Mouse (Mus musculus) liver, embryonic 16.5 days (tissue): ENCODE results near the gene Arsb. TPM values are rescaled to one million over a fixed set of nuclear protein-coding genes. Genes with fewer than 3 reads are reported as not detected.

Experiments used
- ATAC-seq: fragments of 200-750 bp; cut with Nextera tagmentation; 2 replicates; pipeline ENCODE4 v1.8.0; 2017; ENCODE audit warnings: low read depth, mild to moderate bottlenecking, moderate number of reproducible peaks, moderate library complexity
- H3K27ac ChIP-seq: fragments of 300-500 bp; sonication (generic); 2 replicates; pipeline ENCODE4 v1.5.1; 2014; ENCODE audit warnings: mild to moderate bottlenecking, low read length
- H3K27me3 ChIP-seq: fragments of 300-500 bp; sonication (generic); 2 replicates; pipeline ENCODE4 v1.6.1; 2014; ENCODE audit warnings: low read depth, low read length, mixed read lengths; ENCODE audit not compliant: control insufficient read depth, insufficient read depth
- H3K36me3 ChIP-seq: fragments of 300-500 bp; sonication (generic); 2 replicates; pipeline ENCODE4 v1.6.1; 2014; ENCODE audit warnings: mild to moderate bottlenecking; ENCODE audit not compliant: control insufficient read depth, insufficient read depth
- H3K4me1 ChIP-seq: fragments of 300-500 bp; sonication (generic); 2 replicates; pipeline ENCODE4 v1.6.1; 2014; ENCODE audit warnings: low read depth, low read length, mixed read lengths; ENCODE audit not compliant: control insufficient read depth
- H3K4me2 ChIP-seq: fragments of 300-500 bp; sonication (generic); 2 replicates; pipeline ENCODE4 v1.6.1; 2014; ENCODE audit warnings: low read depth, low read length, mixed read lengths
- H3K4me3 ChIP-seq: fragments of 300-500 bp; sonication (generic); 2 replicates; pipeline ENCODE4 v1.5.1; 2014; ENCODE audit warnings: low read depth, mild to moderate bottlenecking, low read length
- H3K9ac ChIP-seq: fragments of 300-500 bp; sonication (generic); 2 replicates; pipeline ENCODE4 v1.6.1; 2014; ENCODE audit warnings: low read depth, low read length
- H3K9me3 ChIP-seq: fragments of 300-500 bp; sonication (generic); replicated peaks from 2 replicates; pipeline ENCODE4 v1.6.1; 2016; ENCODE audit warnings: low read length; ENCODE audit not compliant: control insufficient read depth
- WGBS: fragments of 180-500 bp; shearing (Covaris S2); extraction: QIAGEN DNeasy Blood & Tissue Kit; methylation state at CpG from one replicate; pipeline ENCODE4 v1.1.7; 2014; ENCODE audit not compliant: insufficient replicate concordance; 5-methylcytosine and 5-hydroxymethylcytosine counted together
- polyA plus RNA-seq: library from polyadenylated mRNA; unstranded; fragments of >200 nt; fragmentation: Nextera tagmentation; extraction: Ambion mirVana; gene quantifications from 2 replicates; pipeline ENCODE4 v1.2.1, GENCODE M21; 2015

Gene Arsb
- polyA plus RNA-seq, 1 experiment from 2014 or later: 5.5 TPM

DNA sequence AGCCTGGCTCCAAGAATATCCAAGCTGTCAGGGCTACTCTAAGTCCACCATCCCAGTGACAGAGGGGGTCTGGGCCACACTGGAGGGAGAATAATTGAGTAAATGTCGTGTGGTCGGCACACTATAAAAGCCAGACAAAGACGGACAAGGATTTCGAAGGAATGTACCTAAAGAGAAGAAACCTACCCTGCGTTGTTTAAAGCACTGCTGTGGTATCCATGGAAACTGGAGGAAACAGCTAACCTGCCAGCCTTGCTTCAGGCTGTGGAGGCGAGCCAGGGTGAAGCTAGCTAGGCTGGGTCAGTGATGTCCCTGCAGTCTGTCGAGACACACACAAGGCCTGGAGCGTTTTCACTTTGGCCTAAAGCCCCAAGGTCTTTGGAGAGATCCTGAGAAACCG is 195.7 kb downstream of the Arsb start:
- Histone ChIP-seq H3K27ac (no peak overlapping the region), H3K4me3 (no peak overlapping the region), H3K36me3 (no peaks in the 10 kb centered on the region), H3K4me1 (no peaks in the 10 kb centered on the region), H3K27me3 (no peaks in the 10 kb centered on the region), H3K4me2 (no peak overlapping the region), H3K9me3 (no peaks in the 10 kb centered on the region), H3K9ac (no peak overlapping the region)
- 62% methylated on average over 9 of the region's 9 CpGs for WGBS
- ATAC-seq: no peak

DNA sequence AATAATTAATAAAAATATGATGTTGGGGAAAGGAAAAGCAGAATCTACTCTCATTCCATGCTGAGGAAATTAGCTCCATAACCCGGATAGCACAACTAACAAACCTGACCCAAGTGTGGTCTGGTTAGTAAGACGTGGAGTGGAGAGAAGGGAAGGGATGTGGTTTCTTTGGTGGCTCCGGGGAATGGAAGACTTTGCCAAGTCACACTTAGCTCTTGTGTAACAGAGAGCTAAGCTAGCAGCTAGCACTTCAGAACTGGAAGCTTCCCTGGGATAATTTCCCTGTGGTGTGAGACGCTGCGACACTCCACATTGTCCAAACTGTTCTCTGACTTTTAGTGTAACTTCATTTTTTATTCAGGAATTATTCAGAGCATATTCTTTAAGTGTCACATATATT is 198.7 kb downstream of the Arsb start:
- H3K4me2 ChIP-seq: no peak overlapping the region
- H3K9me3 ChIP-seq: no peaks in the 10 kb centered on the region
- H3K4me3 ChIP-seq: no peak overlapping the region
- H3K27me3 ChIP-seq: no peaks in the 10 kb centered on the region
- H3K4me1 ChIP-seq: no peaks in the 10 kb centered on the region
- 46% methylated on average over 5 of the region's 5 CpGs for WGBS
- H3K9ac ChIP-seq: no peak overlapping the region
- no peak overlapping the region for H3K27ac ChIP-seq
- no peaks in the 10 kb centered on the region for H3K36me3 ChIP-seq
- ATAC-seq: no peak

DNA sequence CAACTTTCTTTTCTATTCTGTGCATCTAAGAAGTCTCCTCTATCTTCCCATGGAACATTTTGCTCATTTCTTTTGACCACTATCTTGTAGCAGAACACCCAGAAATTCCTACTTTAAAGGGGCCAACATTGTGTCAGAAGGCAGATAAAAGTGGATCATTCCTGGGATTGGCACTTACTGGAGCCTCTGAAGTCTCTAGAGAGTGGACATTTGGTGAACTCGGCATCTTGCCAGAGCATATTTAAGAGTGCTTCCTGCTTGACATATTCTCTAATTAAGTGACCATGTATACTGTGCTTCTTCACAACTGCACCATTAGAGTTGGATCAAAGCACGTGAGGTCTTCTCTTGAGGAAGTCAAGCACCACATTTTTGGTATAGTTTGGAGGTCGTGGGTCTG is 201.0 kb downstream of the Arsb start:
- H3K9ac ChIP-seq: no peak overlapping the region
- no peaks in the 10 kb centered on the region for H3K4me1 ChIP-seq
- no peak overlapping the region for H3K4me2 ChIP-seq
- no peak overlapping the region for H3K4me3 ChIP-seq
- no peaks in the 10 kb centered on the region for H3K36me3 ChIP-seq
- H3K9me3 ChIP-seq: no peaks in the 10 kb centered on the region
- no peak overlapping the region for H3K27ac ChIP-seq
- ATAC-seq: no peak
- no peaks in the 10 kb centered on the region for H3K27me3 ChIP-seq
- WGBS: 44% methylated on average over 3 of the region's 3 CpGs

DNA sequence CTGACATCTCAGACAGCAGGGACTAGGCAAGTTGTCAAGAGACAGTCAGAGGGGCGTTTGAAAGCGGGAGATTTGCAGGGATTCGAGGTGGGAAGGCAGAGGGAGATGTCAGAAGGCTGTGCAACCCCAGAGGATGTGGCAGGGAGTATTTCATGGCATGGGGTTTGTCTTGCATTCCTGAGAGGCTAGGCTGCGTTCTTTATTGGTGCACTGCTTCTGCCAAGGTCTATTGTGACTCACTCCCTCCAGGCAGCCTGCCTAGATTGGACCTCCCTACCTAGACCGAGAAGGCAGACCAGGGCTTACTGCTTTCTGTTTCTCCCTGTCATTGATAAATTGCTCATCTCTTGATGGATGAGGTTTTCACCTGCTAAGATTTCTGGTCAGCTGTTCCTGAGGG is 204.2 kb downstream of the Arsb start:
- no peak overlapping the region for H3K27ac ChIP-seq
- no peak overlapping the region for H3K4me2 ChIP-seq
- no peaks in the 10 kb centered on the region for H3K4me1 ChIP-seq
- H3K4me3 ChIP-seq: no peak overlapping the region
- WGBS: 47% methylated on average over 5 of the region's 5 CpGs
- no peaks in the 10 kb centered on the region for H3K9me3 ChIP-seq
- H3K9ac ChIP-seq: no peak overlapping the region
- ATAC-seq: no peak
- no peaks in the 10 kb centered on the region for H3K27me3 ChIP-seq
- no peaks in the 10 kb centered on the region for H3K36me3 ChIP-seq

DNA sequence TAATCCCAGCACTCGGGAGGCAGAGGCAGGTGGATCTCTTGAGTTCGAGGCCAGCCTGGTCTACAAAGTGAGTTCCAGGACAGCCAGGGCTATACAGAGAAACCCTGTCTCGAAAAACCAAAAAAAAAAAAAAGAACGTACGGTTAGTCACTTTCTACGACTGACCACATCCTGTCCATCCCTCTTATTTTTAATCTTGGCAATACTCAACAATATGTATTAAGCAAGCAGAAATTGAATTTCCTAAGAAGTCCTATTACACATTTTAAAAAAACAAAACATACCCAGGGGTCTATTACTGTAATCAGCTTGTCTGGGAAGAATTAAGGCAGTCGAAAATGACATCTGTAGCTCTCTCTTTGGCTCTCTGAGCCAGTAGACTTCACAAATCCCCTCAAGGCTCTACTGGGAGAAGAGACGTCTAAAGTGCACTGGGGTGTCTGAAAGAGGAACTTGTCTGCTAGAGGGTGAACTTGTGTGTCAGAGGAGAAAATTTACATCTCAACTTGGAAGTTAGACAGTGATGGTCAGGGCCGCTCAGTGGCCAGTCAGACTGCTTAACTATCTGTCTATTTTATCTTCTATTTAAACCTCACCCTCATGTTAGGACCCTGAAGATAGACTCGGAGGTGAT is 205.6 kb downstream of the Arsb start:
- Histone ChIP-seq H3K4me3 (no peak overlapping the region), H3K9me3 (no peaks in the 10 kb centered on the region), H3K4me2 (no peak overlapping the region), H3K27me3 (no peaks in the 10 kb centered on the region), H3K27ac (no peak overlapping the region), H3K9ac (no peak overlapping the region), H3K4me1 (no peaks in the 10 kb centered on the region), H3K36me3 (no peaks in the 10 kb centered on the region)
- ATAC-seq: no peak
- WGBS: 29% methylated on average over 9 of the region's 10 CpGs

DNA sequence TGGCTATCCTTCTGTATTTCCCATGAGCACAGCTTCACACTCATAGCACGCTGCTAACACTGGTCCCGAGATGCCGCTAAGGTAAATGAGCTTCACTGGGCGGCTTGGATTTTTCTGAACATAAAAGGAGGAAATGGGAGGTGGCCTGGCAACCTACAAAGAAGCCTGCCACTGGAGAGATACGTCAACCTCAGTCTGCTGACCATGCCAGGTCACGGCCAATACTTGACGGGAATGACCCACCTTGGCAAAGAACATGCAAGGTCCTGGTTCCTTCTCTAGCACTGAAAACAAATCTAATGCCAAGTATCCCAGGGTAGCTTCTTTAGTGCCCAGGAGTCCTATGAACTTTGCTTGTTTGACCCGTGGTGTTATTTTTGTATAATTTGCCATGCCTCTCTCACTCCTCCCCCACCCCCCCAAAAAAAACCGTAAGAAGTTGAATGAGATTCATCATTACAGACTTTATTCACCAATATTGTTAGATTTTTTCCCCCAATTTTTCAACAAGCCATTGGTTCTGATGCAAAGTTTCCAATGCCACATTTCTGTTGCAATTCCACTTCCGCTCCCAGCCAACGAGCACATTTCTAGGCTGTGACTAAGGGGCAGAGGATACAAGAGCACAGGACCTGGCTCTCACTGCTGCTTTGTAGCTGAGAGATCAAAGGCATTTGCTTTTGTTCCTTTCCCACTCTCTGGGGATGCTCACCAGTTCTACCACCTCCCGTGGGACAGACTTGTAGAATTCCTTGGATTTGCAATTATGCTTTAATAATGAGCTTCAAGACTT is 207.5 kb downstream of the Arsb start:
- no peak overlapping the region for H3K4me2 ChIP-seq
- no peak overlapping the region for H3K9ac ChIP-seq
- no peak overlapping the region for H3K4me3 ChIP-seq
- H3K4me1 ChIP-seq: no peaks in the 10 kb centered on the region
- no peaks in the 10 kb centered on the region for H3K27me3 ChIP-seq
- H3K27ac ChIP-seq: no peak overlapping the region
- H3K36me3 ChIP-seq: no peaks in the 10 kb centered on the region
- WGBS: 71% methylated on average over 12 of the region's 12 CpGs
- ATAC-seq: no peak
- no peaks in the 10 kb centered on the region for H3K9me3 ChIP-seq

DNA sequence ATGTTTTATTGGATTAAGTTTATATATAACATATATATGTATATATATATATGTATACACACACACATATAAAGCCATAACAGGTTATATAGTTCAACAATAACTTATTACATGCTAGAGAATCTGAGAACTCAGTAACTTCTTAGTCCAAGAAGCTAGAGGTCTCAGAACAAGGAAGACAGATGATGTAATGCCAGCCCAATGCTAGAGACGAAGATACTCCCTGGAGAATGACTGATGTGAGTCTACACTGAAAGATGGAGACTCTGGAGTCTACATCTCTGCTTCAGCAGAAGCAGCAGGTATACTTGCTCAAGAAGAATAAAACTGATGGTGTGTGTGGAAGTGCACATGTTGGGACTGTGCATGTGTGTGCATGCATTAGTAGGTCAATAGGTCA is 208.3 kb downstream of the Arsb start:
- Histone ChIP-seq H3K4me1 (no peaks in the 10 kb centered on the region), H3K9ac (no peak overlapping the region), H3K27me3 (no peaks in the 10 kb centered on the region), H3K36me3 (no peaks in the 10 kb centered on the region), H3K4me3 (no peak overlapping the region), H3K4me2 (no peak overlapping the region), H3K27ac (no peak overlapping the region), H3K9me3 (no peaks in the 10 kb centered on the region)
- 42% methylated on average over 1 of the region's 1 CpGs for WGBS
- no peak for ATAC-seq

DNA sequence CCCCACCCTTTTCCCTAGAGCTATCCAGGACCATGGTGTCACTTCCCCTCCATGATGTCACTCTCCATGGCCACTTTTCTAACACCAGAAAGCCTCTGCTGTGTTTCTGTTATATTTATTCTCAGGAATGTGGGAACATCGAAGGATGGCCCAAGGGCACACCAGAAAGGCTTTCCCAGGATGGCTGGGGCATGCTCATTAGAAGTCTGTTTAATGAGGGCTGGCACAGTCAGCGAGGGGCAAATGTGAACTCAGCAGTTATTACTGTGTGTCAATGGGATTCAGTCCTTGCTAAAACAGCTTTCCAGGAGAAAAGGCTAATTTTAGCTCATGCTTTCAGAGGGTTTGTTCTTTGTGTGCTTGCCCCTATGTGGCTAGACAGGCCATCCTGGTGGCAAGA is 213.1 kb downstream of the Arsb start:
- Histone ChIP-seq H3K9ac (no peak overlapping the region), H3K4me2 (no peak overlapping the region), H3K36me3 (no peaks in the 10 kb centered on the region), H3K27me3 (no peaks in the 10 kb centered on the region), H3K4me1 (no peaks in the 10 kb centered on the region), H3K4me3 (no peak overlapping the region), H3K27ac (no peak overlapping the region), H3K9me3 (no peaks in the 10 kb centered on the region)
- no peak for ATAC-seq
- 66% methylated on average over 2 of the region's 2 CpGs for WGBS

DNA sequence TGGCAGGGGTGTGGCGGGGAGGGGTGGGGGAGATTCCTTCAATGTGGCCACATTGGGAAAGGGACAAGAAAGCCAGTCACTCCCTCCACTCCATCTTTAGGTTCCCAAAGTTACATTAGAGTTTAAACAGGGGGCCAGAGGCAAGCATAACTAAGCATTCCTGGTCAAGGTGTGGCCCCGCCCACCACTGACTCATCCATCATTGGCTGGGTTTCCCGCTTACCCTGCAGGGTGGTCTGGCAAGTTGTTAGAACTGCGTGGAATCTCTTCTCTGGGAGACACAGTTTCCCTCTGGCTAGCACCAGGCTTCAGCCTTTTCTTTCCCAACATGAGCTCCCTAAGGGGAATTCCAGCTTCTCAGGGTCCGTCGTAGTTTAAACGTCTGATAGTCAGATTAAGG is 213.8 kb downstream of the Arsb start:
- WGBS: 72% methylated on average over 7 of the region's 7 CpGs
- Histone ChIP-seq H3K4me1 (no peaks in the 10 kb centered on the region), H3K9ac (no peak overlapping the region), H3K4me2 (no peak overlapping the region), H3K27me3 (no peaks in the 10 kb centered on the region), H3K27ac (no peak overlapping the region), H3K4me3 (no peak overlapping the region), H3K36me3 (no peaks in the 10 kb centered on the region), H3K9me3 (no peaks in the 10 kb centered on the region)
- no peak for ATAC-seq
